Mouse (Mus musculus) heart, adult 2 months (tissue): ENCODE measurements around the gene Sfrp4.

Source experiments
- CTCF ChIP-seq: fragments of 200-600 bp; IDR thresholded peaks from 2 replicates; pipeline ENCODE4 v1.8.1; 2022; ENCODE audit warnings: antibody characterized with exemption, mild to moderate bottlenecking, moderate library complexity
- EP300 ChIP-seq: fragments of 200-500 bp; IDR thresholded peaks from 2 replicates; pipeline ENCODE4 v1.6.1; 2011; ENCODE audit warnings: low read depth, low read length, control low read depth; ENCODE audit not compliant: insufficient read depth

GRCm38 (mm10) chr13:19575947-19576346 lies 47.0 kb upstream of the Sfrp4 start:
- TF ChIP-seq EP300, result no peak
- TF ChIP-seq CTCF, result no peak
